Mouse (Mus musculus) cerebellum, postnatal 14 days (tissue): Measurements from ENCODE around the gene Zfp112.
"Not testable (repeated sequence)": the region's sequence is repeated elsewhere in the genome, so short reads cannot be mapped to it uniquely, and the experiment has no call there.

Experiments used
- DNase-seq, 2 experiments: peaks; one replicate each; pipeline ENCODE4 v3.0.0; 2021; ENCODE audit warnings: mixed read lengths in 2 of 2

Zfp112 gene

DNA sequence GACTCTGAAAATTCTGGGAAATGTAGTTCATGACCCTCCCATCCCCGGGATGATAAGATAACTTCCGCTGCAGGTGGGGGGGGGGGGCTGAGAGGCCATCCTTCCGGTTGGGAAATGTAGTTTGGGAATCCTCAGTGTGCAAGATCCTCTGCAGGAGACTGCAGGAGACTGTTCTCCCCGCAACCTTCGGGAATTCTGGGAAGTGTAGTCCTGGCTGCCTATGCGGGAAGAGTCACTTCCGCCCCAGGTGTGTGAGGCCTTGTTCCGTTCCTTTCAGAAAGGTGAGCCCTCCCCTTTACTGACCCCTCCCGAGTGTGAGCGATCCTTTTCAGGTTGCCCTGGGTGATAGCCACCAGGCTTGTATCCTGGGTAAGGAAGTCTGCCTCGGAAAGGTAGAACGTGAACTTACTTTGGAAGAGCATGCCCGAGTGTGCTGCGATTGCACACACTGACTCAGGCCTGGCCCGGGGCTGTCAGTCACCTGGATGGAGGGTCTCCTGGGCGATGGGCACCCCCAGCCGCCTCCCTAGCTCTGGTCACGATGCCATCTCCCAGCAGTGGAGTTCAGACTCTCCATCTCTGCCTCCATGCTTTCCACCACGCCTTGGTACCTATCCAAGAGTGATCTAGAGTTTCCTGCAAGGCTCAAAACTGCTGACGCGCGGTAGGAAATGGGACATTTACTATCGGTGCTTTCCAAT lies at the start of gene Zfp112:
Zfp112 (plus strand) TSS at position 159 of the 701 bp plus-strand sequence.
- peak; percentile 84 to 89 for DNase-seq

DNA sequence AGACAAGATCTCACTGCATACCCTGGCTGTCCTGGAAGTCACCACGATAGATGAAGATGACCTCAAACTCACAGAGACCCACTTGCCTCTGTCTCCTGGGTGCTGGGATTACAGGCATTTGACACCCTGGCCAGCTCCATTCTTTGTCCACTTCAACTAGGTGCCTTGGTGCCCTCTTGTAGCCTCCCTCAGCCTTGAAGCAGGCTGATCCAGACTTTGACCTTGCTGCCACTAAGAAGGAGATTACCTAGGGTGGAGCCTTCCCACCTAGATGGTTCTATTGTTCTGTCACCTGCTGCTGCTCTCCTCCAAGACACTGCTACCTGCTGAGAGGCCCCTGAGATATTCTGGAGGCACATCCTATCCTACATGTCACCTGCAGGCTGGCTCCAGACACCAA lies 37.7 kb upstream of the Zfp112 start:
- not testable (repeated sequence) for DNase-seq

DNA sequence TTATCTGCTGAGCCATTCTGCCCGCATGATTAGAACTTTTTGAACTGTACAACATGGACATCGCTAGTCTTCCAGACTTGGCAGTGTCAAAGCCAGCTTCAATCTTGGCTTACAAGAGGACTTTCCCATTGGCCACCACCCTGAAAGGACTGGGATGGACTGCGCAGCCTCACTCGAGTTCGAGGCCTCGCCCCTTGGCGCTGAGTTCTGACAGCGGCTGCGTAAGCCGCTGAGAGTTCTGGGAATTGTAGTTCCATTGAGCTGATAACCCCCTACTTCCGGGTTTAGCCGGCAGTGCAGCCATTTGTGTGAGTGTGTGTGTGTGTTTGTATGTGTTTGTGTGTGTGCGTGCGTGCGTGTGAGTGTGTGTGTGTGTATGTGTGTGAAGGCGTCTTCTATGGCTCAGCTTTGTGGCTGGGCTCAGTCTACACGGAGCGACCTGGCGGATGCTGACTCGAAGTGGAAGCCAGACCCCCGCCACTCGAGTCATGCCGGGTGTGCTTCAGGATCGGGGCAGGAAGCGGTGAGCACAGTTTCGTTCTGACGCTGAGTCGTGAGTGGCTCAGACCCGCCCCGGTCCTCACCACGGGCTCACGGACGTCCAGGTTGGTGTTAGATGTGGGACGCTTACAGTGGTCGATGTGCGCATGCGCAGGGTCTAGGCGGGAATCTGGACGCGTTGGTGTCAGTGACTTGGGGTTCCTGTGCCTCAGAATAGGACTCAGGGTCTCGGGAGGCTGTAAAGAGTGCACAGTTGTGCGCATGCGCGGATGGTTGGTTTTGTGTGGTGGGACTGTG lies 30.3 kb upstream of the Zfp112 start, which contains the start of gene Zfp180:
Zfp180 (plus strand) TSS at position 291 of the 798 bp plus-strand sequence.
- peak; percentile 95 to 97 for DNase-seq

DNA sequence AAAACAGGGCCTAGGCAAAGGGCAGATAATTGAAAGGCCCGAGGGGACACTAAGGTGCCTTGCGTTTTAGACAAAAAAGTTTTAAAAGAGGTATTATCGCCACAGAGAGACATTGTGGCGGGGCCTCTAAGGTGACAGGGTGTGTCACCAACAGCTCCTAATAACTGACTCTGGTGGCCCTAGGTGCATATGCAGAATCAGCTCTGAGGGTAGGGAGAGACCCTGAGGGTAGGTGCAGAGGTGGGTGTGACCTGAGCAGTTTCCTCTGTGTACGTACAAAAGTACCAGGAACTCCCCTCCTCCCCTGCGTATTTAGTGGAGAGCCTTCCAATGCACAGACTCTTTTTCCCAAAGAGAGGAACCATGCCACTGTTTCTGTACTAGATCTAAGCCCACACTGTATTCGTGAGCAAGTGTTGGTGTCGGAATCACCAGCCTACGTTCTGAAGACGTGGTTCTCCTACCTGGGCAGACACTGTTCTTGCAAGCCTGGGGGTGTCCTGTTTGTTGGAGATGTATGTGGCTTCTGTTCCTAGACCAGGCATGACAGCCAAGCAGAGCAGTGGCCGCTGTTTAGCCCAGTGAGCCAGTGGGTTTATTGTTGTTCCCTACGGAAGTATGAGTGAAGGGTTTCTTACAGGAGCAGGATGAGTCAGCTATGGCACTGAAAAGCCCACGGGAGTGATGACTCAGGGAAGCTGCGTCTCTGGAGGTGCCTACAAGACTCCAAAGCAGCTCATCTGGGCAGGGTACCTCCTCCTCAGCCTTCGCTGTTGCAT lies 29.5 kb upstream of the Zfp112 start:
- no peak for DNase-seq

DNA sequence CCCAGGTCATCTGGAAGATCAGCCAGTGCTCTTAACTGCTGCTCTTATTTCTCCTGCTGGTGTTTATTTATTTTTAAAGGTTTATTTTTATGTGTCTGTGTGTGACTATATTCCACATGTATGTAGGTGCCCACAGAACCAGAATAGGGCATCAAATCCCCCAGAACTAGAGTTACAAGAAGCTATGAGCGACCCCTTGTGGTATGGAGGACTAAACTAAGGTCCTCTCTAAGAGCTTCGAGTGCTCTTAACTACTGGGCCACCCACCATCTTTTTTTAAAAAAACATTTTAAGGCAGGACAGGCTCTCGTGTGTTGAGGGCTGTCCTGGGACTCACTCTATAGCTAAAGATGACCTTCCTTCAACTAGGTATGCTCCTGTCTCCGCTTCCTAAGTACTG lies 25.2 kb upstream of the Zfp112 start:
- no peak for DNase-seq

DNA sequence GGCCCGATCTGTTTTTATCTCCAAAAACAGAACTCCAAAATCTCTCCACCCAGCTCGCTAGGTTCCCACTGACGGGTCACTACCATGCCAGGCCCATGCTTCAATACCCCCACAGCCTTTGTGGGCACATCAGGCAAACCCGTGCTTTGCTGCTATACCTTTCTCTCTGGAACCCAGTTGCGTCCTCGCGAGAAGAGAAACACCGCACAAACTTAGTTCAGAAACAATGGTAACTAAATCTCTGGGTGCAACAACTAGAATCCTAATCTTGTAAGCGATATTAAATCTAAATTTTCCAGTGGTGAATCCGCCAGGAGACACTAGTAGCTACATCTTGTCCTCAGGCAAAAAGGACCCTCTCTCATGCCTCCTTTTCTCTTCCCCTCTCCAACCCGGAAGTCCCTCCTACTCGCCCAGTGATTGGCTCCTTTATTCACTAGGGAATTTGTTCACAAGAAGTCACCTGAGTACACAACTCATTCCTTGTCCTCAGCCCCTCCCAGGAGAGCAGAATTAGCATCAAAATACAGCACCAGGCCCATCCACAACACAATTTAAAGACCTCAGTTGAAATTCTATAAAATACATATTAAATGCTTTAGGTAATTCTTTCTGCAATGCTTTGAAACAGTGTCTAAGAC lies 24.5 kb upstream of the Zfp112 start:
- DNase-seq, result no peak

DNA sequence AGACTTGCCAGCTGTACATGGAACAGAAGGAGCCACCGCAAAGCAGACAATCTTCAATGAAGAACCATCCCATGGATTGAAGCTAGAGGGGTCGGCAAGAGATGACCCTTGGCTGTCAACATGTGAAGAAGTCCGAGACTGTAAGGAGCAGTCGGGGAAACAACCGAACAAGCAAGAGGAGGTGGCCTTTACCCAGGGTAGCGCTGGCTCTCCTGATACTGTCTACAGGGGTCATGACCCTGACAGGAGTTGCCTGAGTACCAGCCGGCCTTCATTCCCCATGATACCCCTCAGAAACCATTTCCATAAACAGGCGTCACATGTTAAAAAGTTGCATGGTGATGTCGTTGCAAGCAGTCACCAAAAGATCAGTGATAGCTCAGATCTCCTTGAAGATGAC lies 7.7 kb upstream of the Zfp112 start:
- no peak for DNase-seq

DNA sequence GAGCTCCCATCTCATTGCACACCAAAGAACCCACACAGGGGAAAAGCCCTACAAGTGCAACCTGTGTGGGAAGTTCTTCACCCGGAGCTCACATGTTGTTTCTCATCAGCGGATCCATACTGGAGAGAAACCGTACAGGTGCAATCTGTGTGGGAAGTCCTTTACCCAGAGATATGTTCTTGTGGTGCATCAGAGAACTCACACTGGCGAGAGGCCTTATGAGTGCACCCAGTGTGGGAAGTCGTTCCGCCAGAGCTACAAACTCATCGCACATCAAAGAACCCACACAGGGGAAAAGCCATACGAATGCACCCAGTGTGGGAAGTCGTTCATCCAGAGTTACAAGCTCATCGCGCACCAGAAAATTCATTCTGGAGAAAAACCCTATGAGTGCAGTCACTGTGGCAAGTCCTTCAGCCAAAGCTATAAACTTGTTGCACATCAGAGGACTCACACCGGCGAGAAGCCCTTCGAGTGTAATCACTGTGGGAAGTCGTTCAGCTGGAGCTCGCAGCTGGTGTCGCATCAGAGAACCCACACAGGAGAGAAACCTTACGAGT lies 6.9 kb upstream of the Zfp112 start:
- DNase-seq, result no peak

DNA sequence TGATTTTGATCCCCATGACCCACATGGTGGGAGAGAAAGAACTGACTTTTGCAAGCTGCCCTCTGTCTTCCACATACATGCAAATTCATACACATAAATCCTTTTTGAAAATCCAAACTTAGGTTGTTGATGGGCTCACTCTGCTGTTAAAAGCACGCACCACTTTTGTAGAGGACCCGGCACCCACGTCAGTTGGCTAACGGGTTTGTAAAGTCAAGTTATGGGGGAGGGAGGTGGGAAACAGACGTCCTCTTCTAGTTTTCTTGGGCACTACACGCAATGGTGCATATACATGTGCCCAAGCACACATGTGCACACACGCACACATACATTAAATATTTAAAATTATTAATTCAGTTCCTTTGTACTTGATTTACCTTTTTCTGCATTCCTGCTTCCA lies 1.3 kb upstream of the Zfp112 start:
- DNase-seq, result no peak

DNA sequence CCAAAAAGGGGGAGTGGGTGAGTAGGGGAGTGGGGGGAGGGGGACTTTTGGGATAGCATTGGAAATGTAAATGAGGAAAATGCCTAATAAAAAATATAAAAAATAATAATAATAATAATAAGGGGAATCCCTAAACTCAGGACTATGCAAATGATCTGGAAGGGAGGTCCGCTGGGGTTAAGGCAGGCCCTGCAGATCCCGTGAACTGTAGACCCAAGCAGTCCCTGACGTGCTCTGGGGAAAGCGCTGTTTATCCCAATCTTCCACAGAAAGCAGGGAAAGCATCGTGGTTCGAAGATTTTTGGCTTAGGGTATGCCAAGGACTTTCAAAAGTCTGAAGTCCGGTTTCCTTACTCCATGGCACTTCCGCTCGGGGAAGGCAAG lies 350 bp upstream of the Zfp112 start:
- no peak for DNase-seq

DNA sequence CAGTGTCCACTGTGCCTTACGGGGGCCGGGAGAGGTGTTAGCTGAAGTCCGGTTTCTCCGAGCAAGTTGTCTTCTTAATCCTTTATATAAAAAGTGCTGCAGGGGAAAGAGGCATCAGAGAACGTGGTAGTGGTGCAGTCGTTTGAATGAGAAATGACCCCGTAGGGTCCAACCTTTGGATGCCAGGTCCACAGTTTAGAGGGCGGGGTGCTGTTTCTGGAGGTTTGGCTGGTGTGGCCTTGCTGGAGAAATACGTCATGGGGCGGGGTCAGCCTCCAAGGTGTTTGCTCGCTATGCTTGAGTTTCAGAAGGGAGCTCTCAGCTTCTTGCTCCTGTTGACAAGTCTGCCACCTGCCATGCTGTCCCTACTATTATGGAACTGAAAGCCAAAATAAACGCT lies 887 bp downstream of the Zfp112 start:
- DNase-seq, result peak; percentile 69 to 73

DNA sequence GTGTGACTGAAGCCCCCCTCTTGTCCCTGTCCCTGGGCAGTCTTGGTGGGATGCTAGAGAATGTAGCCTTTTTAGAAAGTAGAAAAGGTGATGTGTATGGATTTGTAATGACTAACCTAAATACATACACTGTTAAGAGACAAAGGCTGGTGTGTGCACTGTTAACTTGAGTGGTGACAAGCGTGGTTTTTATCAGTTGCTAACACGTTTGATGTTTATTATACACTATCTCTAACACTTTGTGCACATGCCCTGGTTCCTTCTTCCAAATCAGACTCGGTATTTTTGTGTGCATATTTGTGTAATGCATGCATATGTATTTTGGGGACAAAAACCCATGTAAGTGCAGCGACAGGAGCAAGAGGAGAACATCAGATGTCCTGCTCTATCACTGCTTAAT lies 4.5 kb downstream of the Zfp112 start:
- no peak for DNase-seq

DNA sequence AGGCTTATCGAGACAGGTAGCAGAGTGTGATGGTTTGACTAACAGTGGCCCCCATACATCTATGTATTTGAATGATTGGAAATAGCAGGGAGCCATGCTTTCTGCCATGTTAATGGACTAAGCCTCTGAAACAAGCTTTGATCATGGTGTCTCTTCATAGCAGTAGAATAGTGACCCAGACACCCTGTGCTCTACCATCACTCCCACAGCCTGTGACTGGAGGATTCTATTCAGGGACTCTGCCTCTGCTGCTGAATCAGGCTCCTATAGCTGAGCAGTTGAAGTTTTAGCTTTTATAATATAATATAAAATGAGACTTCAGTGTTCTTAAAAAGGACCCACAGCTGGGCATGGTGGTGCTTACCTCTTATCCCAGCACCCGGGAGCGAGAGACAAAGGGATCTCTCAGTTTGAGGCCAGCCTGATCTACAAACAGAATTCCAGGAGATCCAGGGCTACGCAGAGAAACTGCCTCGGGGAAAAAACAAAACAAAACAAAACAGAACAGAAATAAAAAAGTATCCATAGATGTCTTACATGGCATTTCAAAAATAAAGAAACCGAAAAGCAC lies 21.4 kb downstream of the Zfp112 start:
- no peak for DNase-seq

DNA sequence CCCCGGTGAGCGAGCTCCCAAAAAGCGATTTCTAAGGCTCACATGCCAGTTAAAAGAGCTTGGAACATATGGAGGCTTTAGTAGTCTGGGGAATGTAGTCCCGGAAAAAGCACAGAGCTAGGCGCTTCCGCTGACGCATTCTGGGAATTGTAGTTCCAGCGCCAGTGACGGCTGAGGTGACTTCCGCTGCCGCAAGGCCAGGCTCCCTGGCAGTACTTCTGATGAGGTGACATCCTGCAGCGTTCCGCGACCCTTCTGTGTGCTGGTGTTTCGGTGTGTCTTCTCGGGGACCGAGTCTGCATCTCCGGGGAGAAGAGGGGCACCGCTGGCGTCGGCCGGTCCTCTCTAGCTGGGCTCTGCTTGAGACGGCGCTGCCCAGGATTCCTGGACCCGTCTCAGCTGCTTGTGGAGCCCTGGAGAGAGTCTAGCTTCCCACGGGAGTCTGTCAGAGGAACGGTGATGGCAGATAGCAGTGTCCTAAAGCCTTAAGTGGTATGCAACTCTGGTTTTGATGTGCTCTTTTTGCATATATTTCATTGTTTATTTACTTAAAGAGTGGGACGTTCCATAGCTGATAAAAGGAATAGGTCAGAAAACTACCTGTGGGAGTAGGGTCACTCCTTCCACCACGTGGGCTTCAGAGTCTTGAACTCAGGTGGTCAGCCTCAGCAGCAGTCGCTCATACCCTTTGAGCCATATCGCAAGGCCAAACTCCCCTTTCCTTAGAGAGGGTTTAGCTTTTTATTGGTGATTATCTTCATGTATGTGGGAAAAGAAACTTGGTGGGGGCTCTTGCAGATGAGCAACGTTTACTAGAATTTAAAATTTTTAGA lies 22.1 kb downstream of the Zfp112 start, which contains the start of gene Zfp235:
Zfp235 (plus strand) TSS at position 174 of the 833 bp plus-strand sequence.
- DNase-seq, result peak; percentile 86 to 91

DNA sequence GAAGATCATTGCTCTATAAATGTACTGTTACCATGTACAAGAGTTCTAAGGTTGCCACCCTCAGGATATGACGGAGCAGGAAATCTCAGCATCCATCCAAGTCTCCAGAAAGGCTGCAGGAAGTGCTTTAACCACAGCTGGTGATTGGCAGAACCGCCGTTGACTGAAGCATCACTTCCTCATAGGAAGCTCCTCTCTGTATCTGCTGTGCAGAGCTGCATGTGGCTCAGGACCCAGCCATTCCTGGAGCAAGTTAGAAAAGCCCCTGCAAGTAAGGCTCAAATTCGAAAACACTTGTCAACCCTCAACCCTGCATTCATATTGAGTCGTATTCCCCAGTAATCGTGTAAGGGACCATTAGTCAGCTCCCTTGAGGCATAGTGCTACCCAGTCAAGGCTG lies 30.5 kb downstream of the Zfp112 start:
- DNase-seq, result no peak

DNA sequence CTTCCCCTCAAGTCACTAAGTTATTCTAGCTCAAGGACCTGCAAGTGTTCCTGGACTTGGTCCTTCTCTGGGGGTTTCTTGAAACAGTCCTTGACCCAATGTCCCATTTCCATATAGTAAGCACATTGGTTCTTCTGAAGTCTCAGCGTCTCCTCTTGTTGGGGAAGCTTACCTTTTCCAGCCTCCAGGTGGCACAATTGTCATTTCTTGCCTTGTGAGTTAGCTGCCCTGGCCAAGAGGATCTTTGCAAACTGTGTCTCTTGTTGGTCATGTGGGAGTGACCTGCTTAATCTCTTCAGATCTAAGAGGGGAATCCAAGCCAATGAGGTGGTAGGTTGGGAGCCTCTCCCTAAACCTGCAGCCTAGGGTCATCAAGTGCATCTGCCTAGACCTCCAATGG lies 41.2 kb downstream of the Zfp112 start:
- DNase-seq, result peak in 1 of 2 experiments; percentile 43

DNA sequence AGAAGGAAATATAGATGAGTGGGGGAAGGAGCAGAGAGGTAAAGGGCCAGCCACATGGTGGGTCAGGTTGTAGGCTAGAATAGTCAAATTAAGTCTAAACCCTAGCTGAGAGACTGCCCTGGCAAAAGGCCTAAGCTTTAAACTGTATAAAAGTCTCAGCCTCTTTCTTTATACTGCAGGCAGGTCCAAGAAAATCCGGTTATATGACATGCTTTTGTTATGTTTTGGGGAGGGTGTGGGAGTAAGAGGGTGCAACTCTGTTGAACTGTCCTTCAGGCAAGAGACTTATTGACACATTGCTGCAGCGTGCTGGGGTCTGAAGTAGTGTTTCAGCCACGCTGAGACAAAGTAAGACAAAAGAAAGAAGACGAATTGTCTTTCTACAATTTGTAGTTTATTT lies 60.1 kb downstream of the Zfp112 start:
- no peak for DNase-seq

DNA sequence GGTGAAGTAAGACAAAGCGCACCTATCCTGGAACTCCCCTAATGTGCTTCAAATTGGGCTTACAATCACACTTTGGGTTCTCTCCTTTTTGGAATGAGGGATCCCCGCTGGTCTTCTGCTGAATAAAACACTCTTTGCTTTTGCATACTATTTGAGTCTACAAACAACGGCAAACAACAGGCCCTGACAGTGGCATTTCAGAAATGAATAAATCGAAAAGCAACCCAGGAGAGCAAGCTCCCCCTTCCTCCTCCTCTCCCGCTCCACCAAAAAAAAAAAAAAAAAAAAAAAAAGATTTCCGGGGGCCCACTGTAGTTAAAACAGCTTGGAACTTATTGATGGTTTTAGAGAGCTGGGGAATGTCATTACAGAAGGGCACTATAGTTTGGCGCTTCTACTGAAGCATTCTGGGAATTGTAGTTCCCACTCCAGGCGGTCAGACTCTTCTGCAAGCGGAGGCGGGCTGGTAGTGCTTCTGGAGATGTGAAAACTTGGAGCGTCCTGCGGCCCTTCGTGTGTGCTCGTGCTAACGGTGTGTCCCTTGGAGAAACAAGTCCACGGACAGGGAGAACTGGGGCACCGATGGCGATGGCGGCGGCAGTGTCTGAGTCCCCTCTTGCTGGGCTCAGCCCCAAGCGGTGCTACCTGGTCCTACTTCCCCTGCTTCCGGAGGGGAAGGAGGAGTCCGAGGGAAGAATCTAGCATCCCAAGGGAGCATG lies 62.7 kb downstream of the Zfp112 start, which contains the start of gene Zfp114:
Zfp114 (plus strand) TSS at position 443 of the 719 bp plus-strand sequence.
- peak; percentile 88 to 93 for DNase-seq

DNA sequence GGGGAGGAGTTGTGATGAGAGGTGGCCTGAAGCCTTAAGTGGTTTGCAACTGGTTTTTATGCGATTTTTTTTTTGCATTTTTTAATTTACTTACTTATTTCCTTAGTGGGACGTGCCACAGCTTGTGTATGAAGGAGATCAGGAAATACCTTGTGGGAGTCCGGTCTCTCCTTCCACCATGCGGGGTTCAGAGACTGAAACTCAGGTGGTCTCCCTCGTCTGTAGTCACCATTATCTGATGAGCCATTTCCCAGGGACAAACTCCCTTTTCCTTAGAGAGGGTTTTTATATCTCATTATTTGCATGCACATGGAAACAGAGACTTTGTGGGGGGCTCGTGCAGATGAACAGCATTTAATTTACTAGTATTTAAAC lies 63.2 kb downstream of the Zfp112 start:
- DNase-seq, result no peak
